Mouse (Mus musculus) midbrain, embryonic 13.5 days (tissue): ENCODE data around the gene Coro1b. TPM values are rescaled to one million over a fixed set of nuclear protein-coding genes. Genes with fewer than 3 reads are reported as not detected.

Source experiments
- ATAC-seq: fragments of 200-750 bp; cut with Nextera tagmentation; 2 replicates; pipeline ENCODE4 v1.8.0; 2017; ENCODE audit warnings: mild to moderate bottlenecking, moderate TSS enrichment, moderate library complexity
- H3K27ac ChIP-seq: fragments of 300-500 bp; sonication (generic); 2 replicates; pipeline ENCODE4 v1.5.1; 2015; ENCODE audit warnings: inconsistent platforms, mild to moderate bottlenecking, moderate library complexity
- H3K27me3 ChIP-seq: fragments of 300-500 bp; sonication (generic); 2 replicates; pipeline ENCODE4 v1.6.1; 2015; ENCODE audit warnings: mild to moderate bottlenecking, inconsistent platforms
- H3K36me3 ChIP-seq: fragments of 300-500 bp; sonication (generic); 2 replicates; pipeline ENCODE4 v1.6.1; 2015; ENCODE audit warnings: mild to moderate bottlenecking, inconsistent platforms
- H3K4me1 ChIP-seq: fragments of 300-500 bp; sonication (generic); replicated peaks from 2 replicates; pipeline ENCODE4 v1.6.1; 2015; ENCODE audit warnings: inconsistent platforms
- H3K4me2 ChIP-seq: fragments of 300-500 bp; sonication (generic); replicated peaks from 2 replicates; pipeline ENCODE4 v1.6.1; 2015; ENCODE audit warnings: moderate library complexity, mild to moderate bottlenecking, inconsistent platforms
- H3K4me3 ChIP-seq: fragments of 300-500 bp; sonication (generic); replicated peaks from 2 replicates; pipeline ENCODE4 v1.5.1; 2015; ENCODE audit warnings: mild to moderate bottlenecking, inconsistent platforms
- H3K9ac ChIP-seq: fragments of 300-500 bp; sonication (generic); replicated peaks from 2 replicates; pipeline ENCODE4 v1.6.1; 2015; ENCODE audit warnings: mild to moderate bottlenecking, inconsistent platforms
- H3K9me3 ChIP-seq: fragments of 300-500 bp; sonication (generic); 2 replicates; pipeline ENCODE4 v1.6.1; 2016; ENCODE audit warnings: mild to moderate bottlenecking, inconsistent platforms
- WGBS: fragments of 180-500 bp; shearing (Covaris S2); methylation state at CpG from one replicate; pipeline ENCODE4 v1.1.7; 2015; 5-methylcytosine and 5-hydroxymethylcytosine counted together
- polyA plus RNA-seq: library from polyadenylated mRNA; unstranded; fragments of >200 nt; fragmentation: Nextera tagmentation; extraction: Ambion mirVana; gene quantifications from 2 replicates; pipeline ENCODE4 v1.2.1, GENCODE M21; 2015

Coro1b gene
- polyA plus RNA-seq, 1 experiment from 2014 or later: 127 TPM

GRCm38 (mm10) chr19:4112063-4112960 is 36.1 kb upstream of the Coro1b start:
- H3K27me3 ChIP-seq: no peaks in the 10 kb centered on the region
- peaks cover 97% of the 10 kb centered on the region for H3K36me3 ChIP-seq
- ATAC-seq: no peak
- 96% methylated on average over 26 of the region's 26 CpGs for WGBS
- no peak overlapping the region for H3K27ac ChIP-seq
- H3K4me1 ChIP-seq: no peaks in the 10 kb centered on the region
- H3K4me3 ChIP-seq: no peak overlapping the region
- H3K9me3 ChIP-seq: no peaks in the 10 kb centered on the region
- H3K9ac ChIP-seq: no peak overlapping the region
- no peak overlapping the region for H3K4me2 ChIP-seq

GRCm38 (mm10) chr19:4113186-4113805 is 35.1 kb upstream of the Coro1b start:
- H3K9me3 ChIP-seq: no peaks in the 10 kb centered on the region
- 86% methylated on average over 13 of the region's 13 CpGs for WGBS
- no peak overlapping the region for H3K9ac ChIP-seq
- H3K4me3 ChIP-seq: no peak overlapping the region
- peaks cover 96% of the 10 kb centered on the region for H3K36me3 ChIP-seq
- H3K4me2 ChIP-seq: no peak overlapping the region
- no peaks in the 10 kb centered on the region for H3K4me1 ChIP-seq
- H3K27ac ChIP-seq: no peak overlapping the region; the same call in 1 of the 2 replicates
- 0 out of 2 replicates have a peak, but pooled peaks have one; percentile 18 for ATAC-seq
- H3K27me3 ChIP-seq: no peaks in the 10 kb centered on the region

- Histone ChIP-seq H3K36me3 (peaks cover 94% of the 10 kb centered on the region), H3K4me1 (no peaks in the 10 kb centered on the region), H3K4me2 (no peak overlapping the region), H3K9ac (no peak overlapping the region), H3K4me3 (no peak overlapping the region), H3K9me3 (no peaks in the 10 kb centered on the region), H3K27ac (no peak overlapping the region; the same call in 1 of the 2 replicates), H3K27me3 (no peaks in the 10 kb centered on the region)
- no peak for ATAC-seq
- WGBS: 83% methylated on average over 5 of the region's 5 CpGs
These were observed 34.6 kb upstream of the Coro1b start for GRCm38 (mm10) chr19:4113806-4114230.

GRCm38 (mm10) chr19:4114551-4114950 is 33.9 kb upstream of the Coro1b start:
- no peak overlapping the region; the same call in 1 of the 2 replicates for H3K9ac ChIP-seq
- no peak overlapping the region for H3K27ac ChIP-seq
- 95% methylated on average over 10 of the region's 10 CpGs for WGBS
- ATAC-seq: no peak
- no peak overlapping the region for H3K4me3 ChIP-seq
- no peaks in the 10 kb centered on the region for H3K27me3 ChIP-seq
- H3K4me1 ChIP-seq: no peaks in the 10 kb centered on the region; the same call in 1 of the 2 replicates
- H3K36me3 ChIP-seq: peaks cover 90% of the 10 kb centered on the region
- H3K9me3 ChIP-seq: no peaks in the 10 kb centered on the region
- no peak overlapping the region for H3K4me2 ChIP-seq

GRCm38 (mm10) chr19:4115144-4115543 is 33.3 kb upstream of the Coro1b start:
- Histone ChIP-seq H3K4me1 (peaks cover 2% of the 10 kb centered on the region), H3K36me3 (peaks cover 85% of the 10 kb centered on the region), H3K27ac (no peak overlapping the region), H3K27me3 (no peaks in the 10 kb centered on the region), H3K9me3 (no peaks in the 10 kb centered on the region), H3K4me2 (no peak overlapping the region), H3K9ac (no peak overlapping the region), H3K4me3 (no peak overlapping the region)
- no peak for ATAC-seq
- WGBS: 95% methylated on average over 10 of the region's 10 CpGs

GRCm38 (mm10) chr19:4115816-4116215 is 32.6 kb upstream of the Coro1b start:
- 84% methylated on average over 11 of the region's 11 CpGs for WGBS
- Histone ChIP-seq H3K4me1 (peaks cover 9% of the 10 kb centered on the region), H3K4me3 (no peak overlapping the region), H3K4me2 (no peak overlapping the region), H3K9ac (no peak overlapping the region), H3K9me3 (no peaks in the 10 kb centered on the region), H3K27me3 (no peaks in the 10 kb centered on the region), H3K36me3 (peaks cover 78% of the 10 kb centered on the region), H3K27ac (no peak overlapping the region)
- no peak for ATAC-seq

- no peaks in the 10 kb centered on the region for H3K9me3 ChIP-seq
- WGBS: 96% methylated on average over 7 of the region's 7 CpGs
- no peak overlapping the region for H3K27ac ChIP-seq
- peaks cover 10% of the 10 kb centered on the region for H3K4me1 ChIP-seq
- H3K9ac ChIP-seq: no peak overlapping the region
- no peaks in the 10 kb centered on the region for H3K27me3 ChIP-seq
- peaks cover 66% of the 10 kb centered on the region for H3K36me3 ChIP-seq
- H3K4me3 ChIP-seq: no peak overlapping the region
- H3K4me2 ChIP-seq: no peak overlapping the region
- no peak for ATAC-seq
These were observed 31.4 kb upstream of the Coro1b start for GRCm38 (mm10) chr19:4117006-4117405.

- Histone ChIP-seq H3K9ac (no peak overlapping the region), H3K36me3 (peaks cover 53% of the 10 kb centered on the region), H3K27me3 (no peaks in the 10 kb centered on the region), H3K27ac (no peak overlapping the region), H3K9me3 (no peaks in the 10 kb centered on the region), H3K4me2 (no peak overlapping the region), H3K4me3 (no peak overlapping the region), H3K4me1 (peaks cover 10% of the 10 kb centered on the region)
- ATAC-seq: no peak
- 91% methylated on average over 2 of the region's 2 CpGs for WGBS
These were observed 30.1 kb upstream of the Coro1b start for GRCm38 (mm10) chr19:4118350-4118749.

GRCm38 (mm10) chr19:4119716-4120487 is 28.5 kb upstream of the Coro1b start:
- H3K9me3 ChIP-seq: no peaks in the 10 kb centered on the region
- no peaks in the 10 kb centered on the region for H3K27me3 ChIP-seq
- H3K4me1 ChIP-seq: peaks cover 10% of the 10 kb centered on the region
- no peak overlapping the region for H3K27ac ChIP-seq
- H3K4me3 ChIP-seq: no peak overlapping the region
- ATAC-seq: no peak
- H3K9ac ChIP-seq: no peak overlapping the region
- WGBS: 92% methylated on average over 6 of the region's 6 CpGs
- H3K4me2 ChIP-seq: no peak overlapping the region
- peaks cover 37% of the 10 kb centered on the region for H3K36me3 ChIP-seq

GRCm38 (mm10) chr19:4120496-4120895 is 27.9 kb upstream of the Coro1b start:
- Histone ChIP-seq H3K4me2 (peak overlapping the region; percentile 50), H3K9ac (no peak overlapping the region), H3K27me3 (no peaks in the 10 kb centered on the region), H3K27ac (no peak overlapping the region), H3K9me3 (no peaks in the 10 kb centered on the region), H3K4me1 (peaks cover 10% of the 10 kb centered on the region), H3K36me3 (peaks cover 31% of the 10 kb centered on the region), H3K4me3 (peak overlapping the region; percentile 48)
- 97% methylated on average over 2 of the region's 2 CpGs for WGBS
- no peak for ATAC-seq

- peak overlapping the region; percentile 80 for H3K27ac ChIP-seq
These were observed 27.2 kb upstream of the Coro1b start for GRCm38 (mm10) chr19:4121097-4121805.

More at GRCm38 (mm10) chr19:4121097-4121805, 27.2 kb upstream of the Coro1b start:
- peak; percentile 84 for ATAC-seq
- WGBS: 3% methylated on average over 38 of the region's 38 CpGs
- Histone ChIP-seq H3K4me2 (peak overlapping the region; percentile 50), H3K9ac (peak overlapping the region; percentile 58; the same call in 1 of the 2 replicates), H3K27me3 (no peaks in the 10 kb centered on the region), H3K4me3 (peak overlapping the region; percentile 48), H3K4me1 (peaks cover 11% of the 10 kb centered on the region), H3K9me3 (no peaks in the 10 kb centered on the region), H3K36me3 (peaks cover 24% of the 10 kb centered on the region)
